Comparison of ENCODE assay signal across 9 mouse cellular contexts in the genomic region with DNA sequence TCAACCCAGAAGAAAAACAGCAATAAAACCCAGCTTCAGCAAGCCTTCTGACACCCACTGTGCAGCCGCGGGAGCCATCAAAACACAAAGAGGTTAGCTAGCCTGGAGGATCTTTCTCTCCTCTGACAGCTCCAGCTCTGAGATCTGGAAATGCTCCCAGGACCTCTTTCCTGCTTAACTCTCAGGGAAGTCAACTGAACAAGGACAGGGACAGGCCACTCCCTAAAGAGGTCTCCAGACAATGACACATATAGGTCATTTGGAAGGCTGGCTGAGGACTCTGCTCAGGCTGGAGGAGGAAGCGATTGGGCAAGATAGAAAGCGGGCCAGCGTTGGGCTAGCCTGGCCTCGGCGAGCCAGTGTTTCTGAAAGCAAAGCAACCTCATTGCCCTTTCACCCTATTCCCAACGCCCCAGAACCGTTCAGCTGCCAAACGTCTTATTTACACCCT. TPM values are rescaled to one million over a fixed set of nuclear protein-coding genes. Genes with fewer than 3 reads are reported as not detected.
DNase-seq lines count a peak whose midpoint lies in the region; ATAC-seq and TF ChIP-seq lines count a peak whose summit lies in the region.
"Had no signal": no experiment of that assay in that cellular context is flagged by ENCODE, and none has a peak within 500 bp of the region (broad histone marks: within the 10 kb centered on the region; RNA-seq: fewer than 3 reads in every experiment).

No protein-coding gene starts in this region.

- no peaks in the 10 kb centered on the region for H3K9me3 ChIP-seq in hindbrain, embryonic 15.5 days
- no peaks in the 10 kb centered on the region for H3K9me3 ChIP-seq in liver, embryonic 14.5 days (ENCODE audit: control insufficient read depth, low read length)
- no peaks in the 10 kb centered on the region for H3K9me3 ChIP-seq in neural tube, embryonic 12.5 days

- peak overlapping the region; percentile 77 for H3K4me2 ChIP-seq in hindbrain, embryonic 15.5 days
- H3K4me2 ChIP-seq in liver, embryonic 14.5 days (ENCODE audit: low read depth): no peak overlapping the region
- H3K4me2 ChIP-seq in neural tube, embryonic 12.5 days (replicated peaks): peak overlapping the region; percentile 57

- no peak for TF ChIP-seq CTCF in liver, embryonic 14.5 days (IDR thresholded peaks at IDR 0.05; ENCODE audit: low read depth)

- no peak for TF ChIP-seq EP300 in liver, embryonic 14.5 days (IDR thresholded peaks at IDR 0.05; ENCODE audit: low read depth)

- peaks cover 6% of the 10 kb centered on the region for H3K4me1 ChIP-seq in hindbrain, embryonic 15.5 days (replicated peaks)
- H3K4me1 ChIP-seq in liver, embryonic 14.5 days (replicated peaks; ENCODE audit: control insufficient read depth in 2 of 2, insufficient read depth in 2 of 2, low read length in 1 of 2): peaks cover 0 to 6% of the 10 kb centered on the region in 2 experiments; a peak in 2 of 4 replicates
- H3K4me1 ChIP-seq in neural tube, embryonic 12.5 days: peaks cover 5% of the 10 kb centered on the region; the same call in 1 of the 2 replicates

- WGBS in hindbrain, embryonic 15.5 days: 32% methylated on average over 10 of the region's 10 CpGs
- WGBS in liver, embryonic 14.5 days (ENCODE audit: insufficient replicate concordance): 58% methylated on average over 10 of the region's 10 CpGs
- WGBS in neural tube, embryonic 12.5 days: 24% methylated on average over 10 of the region's 10 CpGs

- no peaks in the 10 kb centered on the region for H3K36me3 ChIP-seq in hindbrain, embryonic 15.5 days
- H3K36me3 ChIP-seq in liver, embryonic 14.5 days (replicated peaks; ENCODE audit: control insufficient read depth, insufficient read depth, low read depth): no peaks in the 10 kb centered on the region
- no peaks in the 10 kb centered on the region for H3K36me3 ChIP-seq in neural tube, embryonic 12.5 days

- no peak overlapping the region for H3K4me3 ChIP-seq in hindbrain, embryonic 15.5 days
- no peak overlapping the region for H3K4me3 ChIP-seq in liver, embryonic 14.5 days (ENCODE audit: insufficient read depth in 1 of 2, low read depth in 2 of 2, low read length in 2 of 2)
- no peak overlapping the region for H3K4me3 ChIP-seq in neural tube, embryonic 12.5 days

- no peaks in the 10 kb centered on the region for H3K27me3 ChIP-seq in hindbrain, embryonic 15.5 days
- H3K27me3 ChIP-seq in liver, embryonic 14.5 days (ENCODE audit: control insufficient read depth, insufficient read depth, low read length): no peaks in the 10 kb centered on the region
- no peaks in the 10 kb centered on the region for H3K27me3 ChIP-seq in neural tube, embryonic 12.5 days (replicated peaks)

- no peak overlapping the region for H3K9ac ChIP-seq in hindbrain, embryonic 15.5 days
- no peak overlapping the region for H3K9ac ChIP-seq in liver, embryonic 14.5 days (replicated peaks)
- no peak overlapping the region for H3K9ac ChIP-seq in neural tube, embryonic 12.5 days

- peak; percentile 56; the same call in 1 of the 2 replicates for ATAC-seq in cerebellum, adult (ENCODE audit: insufficient number of reproducible peaks, low FRiP score, low TSS enrichment)
- 0 out of 2 replicates have a peak, but pooled peaks have one; percentile 2 for ATAC-seq in hindbrain, embryonic 15.5 days (ENCODE audit: low FRiP score, low read depth)
- peak; percentile 36; the same call in 1 of the 2 replicates for ATAC-seq in liver, embryonic 14.5 days (ENCODE audit: insufficient read depth)
- peak; percentile 18; the same call in 1 of the 2 replicates for ATAC-seq in neural tube, embryonic 12.5 days (ENCODE audit: low FRiP score, low read depth)

- DNase-seq in cerebellum, postnatal 36 days: no peak
- peak; percentile 67 for DNase-seq in gastrocnemius, postnatal 25 days
- no peak for DNase-seq in liver, embryonic 14.5 days (ENCODE audit: low read depth in 3 of 3, low spot score in 3 of 3)
- no peak for DNase-seq in cerebellum, postnatal 4 days (ENCODE audit: low spot score in 2 of 2)
- DNase-seq in layer of hippocampus, postnatal 25 days (ENCODE audit: extremely low spot score in 1 of 2, low spot score in 1 of 2): no peak

- H3K27ac ChIP-seq in hindbrain, embryonic 15.5 days (replicated peaks): peak overlapping the region; percentile 69
- H3K27ac ChIP-seq in liver, embryonic 14.5 days: no peak overlapping the region
- H3K27ac ChIP-seq in neural tube, embryonic 12.5 days: no peak overlapping the region; the same call in 1 of the 2 replicates

RNA-seq across cellular contexts. Expression of gene Hdhd5, which starts 8.7 kb away (rescaled TPM):
- 10 to 100 TPM; 24.7 to 27.2 TPM for total RNA-seq in gastrocnemius, postnatal 25 days (2021)
- 15.4 and 15.6 TPM in 2 replicates for polyA plus RNA-seq in hindbrain, embryonic 15.5 days (2015; fragmentation: Nextera tagmentation; extraction: Ambion mirVana)
- polyA plus RNA-seq in liver, embryonic 14.5 days (2012; rRNA removed): 8.4 and 8.8 TPM in 2 replicates
- 5.6 and 6.1 TPM in 2 replicates for polyA plus RNA-seq in liver, embryonic 14.5 days (2014; fragmentation: Nextera tagmentation; extraction: Ambion mirVana)
- polyA plus RNA-seq in neural tube, embryonic 12.5 days (2016; fragmentation: Nextera tagmentation; extraction: Ambion mirVana): 19.9 and 23.6 TPM in 2 replicates
- 10 to 100 TPM; 26.2 to 35.9 TPM for total RNA-seq in layer of hippocampus, postnatal 25 days (2021)

RNA-seq across cellular contexts. Expression of gene Tmem121b, which starts 46.2 kb away (rescaled TPM):
- total RNA-seq in gastrocnemius, postnatal 25 days (2021): not detected
- polyA plus RNA-seq in hindbrain, embryonic 15.5 days (2015; fragmentation: Nextera tagmentation; extraction: Ambion mirVana): 2.9 and 3.5 TPM in 2 replicates
- polyA plus RNA-seq in liver, embryonic 14.5 days (2012; rRNA removed): 0.01 and 0.04 TPM in 2 replicates
- polyA plus RNA-seq in liver, embryonic 14.5 days (2014; fragmentation: Nextera tagmentation; extraction: Ambion mirVana): 0.04 TPM in 1 of 2 replicates, not detected in the other
- polyA plus RNA-seq in neural tube, embryonic 12.5 days (2016; fragmentation: Nextera tagmentation; extraction: Ambion mirVana): 2.5 and 3.2 TPM in 2 replicates
- 10 to 100 TPM; 44.8 to 45.3 TPM for total RNA-seq in layer of hippocampus, postnatal 25 days (2021)
- total RNA-seq: neutrophil, adult 5-6 weeks had no signal

Comparison
In these comparisons a context has a peak if more than half of its experiments do, and no peak if none do; other contexts are left out.
1. ATAC-seq: peak in every context shown above with its lines; median percentile 56 in cerebellum, adult; 36 in liver, embryonic 14.5 days; 18 in neural tube, embryonic 12.5 days; 2 in hindbrain, embryonic 15.5 days.